Mouse (Mus musculus): ENCODE measurements around the gene C5ar2. TPM values are rescaled to one million over a fixed set of nuclear protein-coding genes. Genes with fewer than 3 reads are reported as not detected.

The C5ar2 gene
- 0.15 and 0.18 TPM in 2 replicates for polyA plus RNA-seq (2015; fragmentation: Nextera tagmentation; extraction: Ambion mirVana)

DNA sequence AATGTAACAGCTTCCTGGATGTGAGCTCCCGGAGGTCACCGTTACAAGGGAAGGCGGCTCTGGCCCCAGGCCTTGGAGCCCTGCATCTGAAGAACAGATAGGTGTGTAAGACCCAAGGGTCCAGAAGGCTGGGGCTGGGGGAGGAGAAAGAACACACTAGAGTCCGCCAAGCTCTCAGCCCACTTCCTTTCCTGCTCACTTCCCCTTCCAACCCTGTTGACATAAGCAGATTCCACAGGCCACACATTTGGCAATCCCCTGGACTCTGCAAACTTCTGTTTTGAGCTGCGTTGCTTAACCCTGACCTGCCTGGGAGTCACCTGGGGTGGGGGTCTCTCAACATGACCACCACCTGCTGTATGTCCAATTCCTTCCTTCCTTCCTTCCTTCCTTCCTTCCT lies at the start of gene C5ar2:
Gene C5ar2 (minus strand): TSS at position 88 of the 400 bp plus-strand sequence.
- Histone ChIP-seq H3K27me3 (replicated peaks; ENCODE audit: control insufficient read depth, insufficient read depth, low read length) (no peaks in the 10 kb centered on the region), H3K9me3 (ENCODE audit: control insufficient read depth, low read length) (no peaks in the 10 kb centered on the region), H3K4me2 (ENCODE audit: low read depth, low read length) (no peak within 1 kb of the TSS), H3K36me3 (ENCODE audit: control insufficient read depth, insufficient read depth, low read length) (no peaks in the 10 kb centered on the region), H3K4me3 (ENCODE audit: low read length) (no peak within 1 kb of the TSS), H3K9ac (ENCODE audit: low read depth, low read length) (no peak within 1 kb of the TSS), H3K27ac (ENCODE audit: low read length) (no peak within 1 kb of the TSS), H3K4me1 (ENCODE audit: control insufficient read depth, insufficient read depth, low read length) (no peaks in the 10 kb centered on the region)
- ATAC-seq, result no peak
- WGBS, result 59% methylated on average over 5 of the region's 5 CpGs

- Histone ChIP-seq H3K4me3 (ENCODE audit: low read length) (no peak overlapping the region), H3K27ac (ENCODE audit: low read length) (no peak overlapping the region), H3K27me3 (replicated peaks; ENCODE audit: control insufficient read depth, insufficient read depth, low read length) (no peaks in the 10 kb centered on the region), H3K9ac (ENCODE audit: low read depth, low read length) (no peak overlapping the region), H3K4me1 (ENCODE audit: control insufficient read depth, insufficient read depth, low read length) (peaks cover 8% of the 10 kb centered on the region), H3K4me2 (ENCODE audit: low read depth, low read length) (no peak overlapping the region), H3K9me3 (ENCODE audit: control insufficient read depth, low read length) (no peaks in the 10 kb centered on the region), H3K36me3 (ENCODE audit: control insufficient read depth, insufficient read depth, low read length) (peaks cover 6% of the 10 kb centered on the region; the same call in 1 of the 2 replicates)
- ATAC-seq, result no peak
- 81% methylated on average over 1 of the region's 1 CpGs for WGBS
These were observed 43.8 kb upstream of the C5ar2 start for GRCm38 (mm10) chr7:16287791-16288190.

GRCm38 (mm10) chr7:16287016-16287415 lies 43.1 kb upstream of the C5ar2 start:
- peak overlapping the region; percentile 71 for H3K4me3 ChIP-seq (ENCODE audit: low read length)
- no peak for ATAC-seq
- no peaks in the 10 kb centered on the region for H3K9me3 ChIP-seq (ENCODE audit: control insufficient read depth, low read length)
- H3K4me1 ChIP-seq (ENCODE audit: control insufficient read depth, insufficient read depth, low read length), result peaks cover 8% of the 10 kb centered on the region
- 82% methylated on average over 2 of the region's 2 CpGs for WGBS
- H3K27me3 ChIP-seq (replicated peaks; ENCODE audit: control insufficient read depth, insufficient read depth, low read length), result no peaks in the 10 kb centered on the region
- H3K27ac ChIP-seq (ENCODE audit: low read length), result peak overlapping the region; percentile 98; the same call in 1 of the 2 replicates
- H3K9ac ChIP-seq (ENCODE audit: low read depth, low read length), result peak overlapping the region; percentile 86
- peak overlapping the region; percentile 79 for H3K4me2 ChIP-seq (ENCODE audit: low read depth, low read length)
- H3K36me3 ChIP-seq (ENCODE audit: control insufficient read depth, insufficient read depth, low read length), result peaks cover 11% of the 10 kb centered on the region

DNA sequence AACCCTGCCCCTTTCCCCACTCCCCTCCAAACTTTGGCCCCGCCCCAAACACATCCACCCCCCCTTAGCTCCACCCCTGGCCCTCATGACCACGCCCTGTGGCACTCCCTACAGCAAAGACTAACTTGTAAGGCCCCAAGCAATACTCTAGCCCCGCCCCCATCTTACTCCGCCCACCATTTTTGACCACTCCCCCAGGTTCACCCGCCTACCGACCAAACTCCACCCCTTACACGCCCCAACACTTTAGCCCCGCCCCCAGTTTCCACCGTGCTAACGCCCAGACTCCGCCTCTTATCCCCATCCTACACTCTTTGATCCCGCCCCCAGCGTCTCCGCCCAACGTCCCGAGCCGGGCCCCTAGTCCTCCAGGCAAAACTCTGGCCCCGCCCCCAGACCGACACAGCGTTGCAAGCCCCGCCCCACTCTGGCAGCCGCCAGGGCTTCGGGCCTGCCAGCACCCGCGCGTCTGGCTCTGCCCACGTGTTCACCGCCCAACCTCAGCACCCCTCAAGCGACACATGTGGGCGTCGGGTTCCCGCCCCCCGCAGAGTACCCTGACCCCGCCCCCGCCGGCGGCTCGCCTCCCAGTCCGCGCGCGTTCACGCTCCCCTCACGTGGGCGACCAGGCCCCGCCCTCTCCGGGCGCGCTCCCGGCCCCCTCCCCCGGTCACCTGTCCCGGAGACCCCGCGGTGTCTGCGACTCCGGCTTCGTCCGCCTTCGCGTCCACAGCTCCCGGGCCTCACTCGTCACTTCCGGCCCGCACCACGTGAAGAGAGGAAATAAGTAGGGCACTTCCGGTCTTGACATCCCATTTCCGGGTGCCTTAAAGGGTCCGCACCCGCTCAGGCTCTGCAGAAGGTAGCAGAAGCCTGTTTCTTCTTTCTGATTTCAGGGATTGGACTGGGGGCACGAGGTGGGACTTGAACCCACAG lies 42.3 kb upstream of the C5ar2 start, which contains the start of gene Ccdc9:
Gene Ccdc9 (minus strand): TSS at position 770 of the 936 bp plus-strand sequence.
- peak within 1 kb of the TSS; percentile 86 for H3K9ac ChIP-seq (ENCODE audit: low read depth, low read length)
- peaks cover 8% of the 10 kb centered on the region for H3K4me1 ChIP-seq (ENCODE audit: control insufficient read depth, insufficient read depth, low read length)
- no peaks in the 10 kb centered on the region for H3K9me3 ChIP-seq (ENCODE audit: control insufficient read depth, low read length)
- peaks cover 11% of the 10 kb centered on the region for H3K36me3 ChIP-seq (ENCODE audit: control insufficient read depth, insufficient read depth, low read length)
- peak within 1 kb of the TSS; percentile 71 for H3K4me3 ChIP-seq (ENCODE audit: low read length)
- H3K27ac ChIP-seq (ENCODE audit: low read length), result peak within 1 kb of the TSS; percentile 98
- under 1% methylated on average over 66 of the region's 70 CpGs for WGBS
- H3K27me3 ChIP-seq (replicated peaks; ENCODE audit: control insufficient read depth, insufficient read depth, low read length), result no peaks in the 10 kb centered on the region
- ATAC-seq, result peak; percentile 91
- H3K4me2 ChIP-seq (ENCODE audit: low read depth, low read length), result peak within 1 kb of the TSS; percentile 79

DNA sequence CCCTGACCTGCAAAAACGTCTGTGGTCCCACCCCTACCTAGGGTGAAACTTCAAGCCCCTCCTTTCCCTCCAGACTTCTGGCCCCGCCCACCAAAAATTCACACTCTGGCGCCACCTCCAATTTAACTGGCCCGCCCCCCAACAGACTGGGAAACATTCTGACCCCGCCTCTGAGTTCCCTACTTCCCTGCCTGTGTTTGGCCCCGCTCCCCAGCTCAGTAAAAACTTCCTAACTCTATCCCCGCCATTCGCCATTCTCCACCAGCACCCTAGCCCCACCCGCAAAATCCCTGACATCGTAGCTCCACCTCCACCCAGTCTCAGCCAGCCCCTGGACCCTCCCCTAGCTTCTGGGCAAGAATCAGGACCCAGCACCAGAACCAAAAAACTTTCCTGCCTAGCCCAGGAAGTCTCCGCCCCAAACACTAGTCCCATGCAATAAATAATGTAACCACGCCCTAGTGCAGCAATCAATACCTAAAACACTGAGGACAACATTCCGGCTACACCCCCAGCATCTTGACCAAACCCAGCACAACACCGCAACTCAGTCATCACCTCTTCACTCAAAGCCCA lies 41.6 kb upstream of the C5ar2 start:
- Histone ChIP-seq H3K4me3 (ENCODE audit: low read length) (peak overlapping the region; percentile 71), H3K9ac (ENCODE audit: low read depth, low read length) (peak overlapping the region; percentile 49), H3K4me2 (ENCODE audit: low read depth, low read length) (peak overlapping the region; percentile 79), H3K4me1 (ENCODE audit: control insufficient read depth, insufficient read depth, low read length) (peaks cover 8% of the 10 kb centered on the region), H3K9me3 (ENCODE audit: control insufficient read depth, low read length) (no peaks in the 10 kb centered on the region), H3K27ac (ENCODE audit: low read length) (peak overlapping the region; percentile 88), H3K27me3 (replicated peaks; ENCODE audit: control insufficient read depth, insufficient read depth, low read length) (no peaks in the 10 kb centered on the region), H3K36me3 (ENCODE audit: control insufficient read depth, insufficient read depth, low read length) (peaks cover 17% of the 10 kb centered on the region)
- ATAC-seq, result peak; percentile 68
- WGBS, result 2% methylated on average over 14 of the region's 14 CpGs

GRCm38 (mm10) chr7:16284904-16285303 lies 41.0 kb upstream of the C5ar2 start:
- Histone ChIP-seq H3K27ac (ENCODE audit: low read length) (peak overlapping the region; percentile 88), H3K4me3 (ENCODE audit: low read length) (peak overlapping the region; percentile 71), H3K9me3 (ENCODE audit: control insufficient read depth, low read length) (no peaks in the 10 kb centered on the region), H3K9ac (ENCODE audit: low read depth, low read length) (peak overlapping the region; percentile 49; the same call in 1 of the 2 replicates), H3K27me3 (replicated peaks; ENCODE audit: control insufficient read depth, insufficient read depth, low read length) (no peaks in the 10 kb centered on the region), H3K4me1 (ENCODE audit: control insufficient read depth, insufficient read depth, low read length) (peaks cover 8% of the 10 kb centered on the region), H3K36me3 (ENCODE audit: control insufficient read depth, insufficient read depth, low read length) (peaks cover 19% of the 10 kb centered on the region), H3K4me2 (ENCODE audit: low read depth, low read length) (peak overlapping the region; percentile 79)
- WGBS, result 52% methylated on average over 9 of the region's 9 CpGs
- no peak for ATAC-seq

GRCm38 (mm10) chr7:16284001-16284400 lies 40.0 kb upstream of the C5ar2 start:
- Histone ChIP-seq H3K36me3 (ENCODE audit: control insufficient read depth, insufficient read depth, low read length) (peaks cover 22% of the 10 kb centered on the region), H3K4me2 (ENCODE audit: low read depth, low read length) (no peak overlapping the region), H3K4me1 (ENCODE audit: control insufficient read depth, insufficient read depth, low read length) (peaks cover 8% of the 10 kb centered on the region), H3K4me3 (ENCODE audit: low read length) (no peak overlapping the region), H3K27ac (ENCODE audit: low read length) (no peak overlapping the region), H3K27me3 (replicated peaks; ENCODE audit: control insufficient read depth, insufficient read depth, low read length) (no peaks in the 10 kb centered on the region), H3K9ac (ENCODE audit: low read depth, low read length) (no peak overlapping the region), H3K9me3 (ENCODE audit: control insufficient read depth, low read length) (no peaks in the 10 kb centered on the region)
- no peak for ATAC-seq
- WGBS, result 90% methylated on average over 8 of the region's 8 CpGs

DNA sequence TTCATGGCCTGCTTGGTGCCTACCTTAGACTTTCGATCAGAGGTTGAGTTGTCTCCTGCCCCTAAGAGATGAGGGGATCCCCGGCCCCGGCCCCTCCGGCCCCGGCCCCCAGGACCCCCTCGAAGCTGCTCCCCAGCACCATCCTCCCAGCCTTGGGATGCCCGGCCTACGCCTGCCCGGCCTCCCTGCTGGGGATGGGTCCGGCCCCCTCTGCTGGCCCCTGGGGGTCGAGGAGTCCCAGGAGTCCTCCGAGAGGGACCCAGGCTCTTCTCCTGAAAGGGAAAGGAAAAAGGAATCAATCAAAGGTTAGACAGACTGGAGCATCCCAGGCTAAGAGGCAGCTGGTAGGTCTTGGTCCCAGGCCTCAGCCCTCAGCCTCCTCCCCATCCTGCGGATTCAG lies 38.4 kb upstream of the C5ar2 start:
- no peak overlapping the region for H3K4me2 ChIP-seq (ENCODE audit: low read depth, low read length)
- peaks cover 8% of the 10 kb centered on the region for H3K4me1 ChIP-seq (ENCODE audit: control insufficient read depth, insufficient read depth, low read length)
- no peak overlapping the region for H3K9ac ChIP-seq (ENCODE audit: low read depth, low read length)
- no peaks in the 10 kb centered on the region for H3K27me3 ChIP-seq (replicated peaks; ENCODE audit: control insufficient read depth, insufficient read depth, low read length)
- H3K4me3 ChIP-seq (ENCODE audit: low read length), result no peak overlapping the region
- WGBS, result 90% methylated on average over 13 of the region's 13 CpGs
- no peak for ATAC-seq
- H3K36me3 ChIP-seq (ENCODE audit: control insufficient read depth, insufficient read depth, low read length), result peaks cover 23% of the 10 kb centered on the region
- no peaks in the 10 kb centered on the region for H3K9me3 ChIP-seq (ENCODE audit: control insufficient read depth, low read length)
- H3K27ac ChIP-seq (ENCODE audit: low read length), result no peak overlapping the region

GRCm38 (mm10) chr7:16280721-16281120 lies 36.8 kb upstream of the C5ar2 start:
- no peak overlapping the region for H3K27ac ChIP-seq (ENCODE audit: low read length)
- no peak overlapping the region for H3K9ac ChIP-seq (ENCODE audit: low read depth, low read length)
- no peak overlapping the region for H3K4me3 ChIP-seq (ENCODE audit: low read length)
- H3K27me3 ChIP-seq (replicated peaks; ENCODE audit: control insufficient read depth, insufficient read depth, low read length), result no peaks in the 10 kb centered on the region
- H3K4me1 ChIP-seq (ENCODE audit: control insufficient read depth, insufficient read depth, low read length), result peaks cover 13% of the 10 kb centered on the region
- H3K4me2 ChIP-seq (ENCODE audit: low read depth, low read length), result no peak overlapping the region
- 89% methylated on average over 11 of the region's 11 CpGs for WGBS
- peaks cover 23% of the 10 kb centered on the region for H3K36me3 ChIP-seq (ENCODE audit: control insufficient read depth, insufficient read depth, low read length)
- H3K9me3 ChIP-seq (ENCODE audit: control insufficient read depth, low read length), result no peaks in the 10 kb centered on the region
- no peak for ATAC-seq
